Mouse (Mus musculus): ENCODE measurements around the gene Tbx5.

Gene Tbx5

DNA sequence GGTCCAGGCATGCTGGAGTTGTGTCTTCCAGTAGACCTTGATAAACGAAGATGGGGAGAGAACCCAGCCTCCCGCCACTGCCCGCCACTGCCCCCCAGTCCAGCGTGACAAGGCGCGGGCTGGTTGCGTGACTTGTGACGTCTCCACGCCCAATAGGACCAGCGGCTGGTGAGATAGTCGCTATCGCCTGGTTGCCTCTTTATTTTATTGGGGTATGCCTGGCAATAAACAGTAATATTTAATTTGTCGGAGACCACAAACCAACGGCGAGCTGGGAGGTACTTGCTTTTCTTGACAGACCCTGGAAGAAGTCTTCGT is at the start of gene Tbx5:
Tbx5 (plus strand) TSS at position 190 of the 318 bp plus-strand sequence.
- no peak for DNase-seq (ENCODE audit: low spot score)

DNA sequence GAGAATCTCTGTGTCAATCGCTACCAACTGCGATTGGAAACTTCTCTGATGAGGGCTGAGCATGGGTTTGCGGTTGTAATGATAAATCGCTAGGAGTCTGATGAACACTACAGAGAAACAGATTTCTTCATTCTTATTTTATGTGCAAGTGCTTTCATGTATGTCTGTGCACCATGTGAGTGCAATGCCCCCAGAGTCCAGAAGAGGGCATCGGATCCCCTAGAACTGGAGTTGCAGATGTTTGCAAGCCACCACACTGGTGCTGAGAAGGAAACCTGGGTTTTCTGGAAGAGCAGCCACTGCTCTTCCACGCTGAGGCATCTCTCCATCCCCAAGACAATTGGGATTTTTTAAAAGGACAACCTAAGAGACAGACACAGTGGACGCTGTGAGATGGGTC is 46.5 kb upstream of the Tbx5 start:
- DNase-seq (ENCODE audit: low spot score): no peak

DNA sequence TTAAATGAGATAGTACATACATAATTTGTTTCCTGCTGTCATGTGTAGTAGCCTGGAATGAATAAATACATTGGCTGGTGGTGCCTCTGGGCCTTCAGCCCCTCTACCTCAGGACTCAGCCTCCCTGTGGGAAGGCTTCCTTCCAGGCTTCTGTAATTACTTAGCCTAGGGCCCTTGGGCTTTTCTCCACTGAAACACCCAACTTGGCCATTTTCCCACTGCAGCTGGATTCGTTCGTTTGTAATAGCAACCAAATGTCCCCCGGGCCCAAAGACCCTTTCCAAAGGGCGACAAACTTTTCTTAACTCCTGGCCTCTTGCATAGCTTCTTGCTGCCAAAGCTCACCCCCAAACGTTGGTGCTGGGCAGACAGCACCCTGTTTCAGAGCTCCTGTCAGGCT is 40.8 kb upstream of the Tbx5 start:
- no peak for DNase-seq (ENCODE audit: low spot score)

DNA sequence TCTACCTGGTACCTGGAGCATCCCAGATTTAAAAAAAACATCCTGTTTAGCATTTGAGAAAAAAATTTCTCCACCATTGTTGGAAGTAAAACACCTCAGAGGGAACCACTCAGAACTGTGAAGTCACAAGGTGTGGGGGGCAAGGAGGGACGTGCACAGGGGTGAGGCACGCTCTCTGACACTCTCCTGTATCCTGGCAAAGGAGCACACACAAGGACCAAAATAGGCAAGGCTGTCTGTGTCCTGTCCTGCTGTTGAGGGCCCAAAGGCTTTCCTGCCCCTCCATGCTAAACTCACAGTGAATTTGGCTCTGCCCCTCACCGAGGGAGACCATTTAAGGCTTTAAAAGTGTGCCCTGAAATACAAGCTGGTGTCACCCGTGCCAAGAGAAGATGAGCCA is 38.5 kb upstream of the Tbx5 start:
- DNase-seq (ENCODE audit: low spot score): no peak

DNA sequence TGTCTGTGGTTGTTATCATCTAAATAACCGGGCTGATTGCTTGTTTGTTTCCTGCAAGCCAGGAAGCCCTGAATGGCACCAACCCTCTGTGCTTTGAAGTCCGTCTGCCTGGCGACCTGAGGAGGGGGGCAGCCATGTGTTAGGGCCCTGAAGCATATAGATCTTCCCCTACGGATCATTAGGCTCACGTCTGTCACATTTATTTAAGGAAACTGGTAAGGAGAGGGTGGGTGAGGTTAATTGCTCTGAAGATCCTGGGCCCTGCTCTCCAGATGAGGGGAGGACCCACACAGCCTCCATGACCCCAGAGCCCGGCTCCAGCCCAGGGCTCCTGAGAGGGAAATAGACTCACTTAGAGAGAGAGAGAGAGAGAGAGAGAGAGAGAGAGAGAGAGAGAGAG is 37.1 kb upstream of the Tbx5 start:
- DNase-seq (ENCODE audit: low spot score): no peak

DNA sequence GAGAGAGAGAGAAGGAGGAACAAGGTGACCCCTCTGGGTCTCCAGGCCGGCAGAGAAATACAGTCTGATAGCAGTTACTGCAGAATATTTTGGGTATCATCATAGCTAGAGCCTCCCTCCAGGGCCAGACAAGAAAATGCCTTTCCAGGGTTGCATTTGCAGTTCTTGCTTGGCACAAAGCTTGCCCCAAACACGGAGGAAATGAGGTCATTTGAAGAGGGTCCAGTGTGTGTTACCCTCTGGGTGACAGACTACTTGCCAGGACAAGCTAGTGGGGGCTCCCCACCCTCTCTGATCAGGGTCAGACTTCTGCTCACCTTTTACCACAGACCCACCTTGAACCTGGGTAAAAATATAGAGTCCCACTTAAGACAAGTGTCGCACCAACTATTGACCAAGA is 36.7 kb upstream of the Tbx5 start:
- DNase-seq (ENCODE audit: low spot score): no peak

DNA sequence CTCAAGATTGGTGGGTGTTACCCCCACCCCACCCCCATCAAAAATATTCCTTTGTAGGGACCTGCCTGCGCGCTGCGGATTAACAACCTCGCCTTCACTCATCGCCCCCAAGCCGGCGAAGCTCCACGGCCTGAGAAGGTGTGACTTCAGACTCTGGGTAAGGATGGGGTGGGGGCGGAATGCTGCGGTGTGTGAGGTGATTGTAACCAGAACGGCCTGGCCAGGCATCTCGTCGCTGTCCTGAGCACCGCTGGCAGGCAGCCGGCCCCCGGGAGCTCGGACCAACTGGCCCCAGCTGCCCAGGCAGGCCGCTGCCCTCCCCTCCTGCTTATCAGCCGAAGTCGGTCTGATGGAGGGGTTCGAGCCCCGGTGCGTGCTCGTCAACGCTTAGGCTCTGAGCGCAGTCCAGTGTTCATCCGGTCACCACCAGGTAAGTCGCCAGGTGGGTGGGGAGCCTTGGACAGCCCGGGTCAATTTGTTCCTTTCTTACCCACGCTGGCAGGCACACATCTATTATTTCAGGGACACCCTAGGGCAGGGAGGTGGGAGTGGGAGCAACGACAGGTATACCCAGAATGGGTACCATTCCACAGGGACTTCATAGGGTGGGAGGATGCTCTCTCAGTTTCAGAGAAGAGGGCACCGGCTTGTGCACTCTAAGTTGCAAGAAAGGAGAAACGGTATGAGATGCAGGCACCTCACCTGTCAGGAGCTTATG is 35.9 kb upstream of the Tbx5 start:
- DNase-seq (ENCODE audit: low spot score): no peak

DNA sequence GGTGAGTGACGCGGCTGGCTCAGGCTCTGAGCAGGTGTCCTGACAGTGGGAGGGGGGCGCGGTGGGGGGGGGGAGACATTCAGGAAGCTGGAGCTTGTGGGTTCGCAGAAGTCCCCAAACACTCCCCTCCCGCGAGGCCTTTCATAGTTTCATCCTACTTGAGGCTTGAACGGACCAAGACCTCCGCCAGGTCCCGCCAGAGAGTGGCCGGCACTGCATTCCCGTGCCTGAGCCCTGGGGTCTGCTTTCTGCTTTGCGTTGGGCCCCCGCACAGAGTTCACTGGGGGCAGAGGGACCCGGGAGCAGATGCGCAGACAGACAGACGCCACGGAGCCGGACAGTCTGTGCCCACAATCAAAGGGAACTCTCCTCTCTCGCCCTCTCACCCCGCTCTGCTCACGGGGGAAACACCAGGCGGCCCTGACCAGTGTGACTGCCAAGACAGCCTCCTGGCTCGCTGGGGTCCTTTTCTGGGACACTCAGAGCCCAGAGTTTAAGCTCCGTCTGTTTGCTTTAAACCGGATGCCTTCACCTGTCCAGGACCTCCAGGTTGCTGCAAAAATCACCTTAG is 34.8 kb upstream of the Tbx5 start:
- DNase-seq (ENCODE audit: low spot score): no peak

DNA sequence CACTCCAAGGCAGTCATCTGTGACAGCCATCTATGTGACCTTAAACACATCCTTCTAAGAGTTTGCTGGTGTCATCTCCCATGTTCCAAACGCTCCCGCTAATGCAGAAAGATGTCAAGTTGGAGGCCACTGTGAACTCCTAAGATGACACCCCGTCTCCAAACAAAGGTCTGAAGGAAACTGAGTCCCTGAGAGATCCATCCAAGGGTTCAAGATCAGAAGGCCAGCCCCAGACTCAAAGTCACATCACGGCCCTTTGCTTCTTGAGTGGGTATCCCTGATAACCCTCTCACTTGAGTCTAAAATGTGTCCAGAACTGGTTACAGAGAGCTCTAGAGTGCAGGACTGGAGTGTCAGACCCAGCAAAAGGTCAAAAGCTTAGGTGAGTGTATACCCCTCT is 34.2 kb upstream of the Tbx5 start:
- DNase-seq (ENCODE audit: low spot score): no peak

DNA sequence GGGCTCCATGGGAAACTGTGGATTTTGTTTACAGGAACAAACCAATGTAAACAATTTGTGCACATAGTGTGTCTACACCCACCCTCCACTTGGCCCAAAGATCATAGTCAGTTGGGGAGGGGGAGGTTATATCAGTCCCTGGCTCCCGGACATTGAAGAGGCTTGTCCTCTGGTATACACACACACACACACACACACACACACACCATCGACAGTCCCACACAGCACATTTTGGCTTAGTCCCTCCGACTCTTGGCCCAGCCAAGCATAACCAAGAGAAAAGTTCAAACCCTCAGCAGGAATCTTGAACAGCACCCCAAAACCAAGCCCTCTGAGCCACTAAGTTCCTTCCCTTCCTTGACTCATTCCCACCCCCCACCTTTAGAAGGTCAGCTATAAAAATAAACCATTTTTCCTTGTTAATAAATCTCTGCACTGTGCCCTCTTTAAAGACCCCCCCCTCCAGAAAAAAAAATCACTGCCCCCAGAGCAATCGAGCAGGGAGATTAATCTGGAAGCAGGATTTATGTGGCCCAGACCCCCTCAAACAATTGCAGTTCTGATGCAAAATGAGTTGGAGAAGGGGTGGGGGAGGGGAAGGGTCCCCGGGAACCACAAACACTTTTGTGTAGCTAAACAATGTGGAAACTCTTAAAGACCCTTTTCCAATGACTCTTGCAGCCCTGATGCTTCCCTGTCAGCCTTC is 33.6 kb upstream of the Tbx5 start:
- no peak for DNase-seq (ENCODE audit: low spot score)

DNA sequence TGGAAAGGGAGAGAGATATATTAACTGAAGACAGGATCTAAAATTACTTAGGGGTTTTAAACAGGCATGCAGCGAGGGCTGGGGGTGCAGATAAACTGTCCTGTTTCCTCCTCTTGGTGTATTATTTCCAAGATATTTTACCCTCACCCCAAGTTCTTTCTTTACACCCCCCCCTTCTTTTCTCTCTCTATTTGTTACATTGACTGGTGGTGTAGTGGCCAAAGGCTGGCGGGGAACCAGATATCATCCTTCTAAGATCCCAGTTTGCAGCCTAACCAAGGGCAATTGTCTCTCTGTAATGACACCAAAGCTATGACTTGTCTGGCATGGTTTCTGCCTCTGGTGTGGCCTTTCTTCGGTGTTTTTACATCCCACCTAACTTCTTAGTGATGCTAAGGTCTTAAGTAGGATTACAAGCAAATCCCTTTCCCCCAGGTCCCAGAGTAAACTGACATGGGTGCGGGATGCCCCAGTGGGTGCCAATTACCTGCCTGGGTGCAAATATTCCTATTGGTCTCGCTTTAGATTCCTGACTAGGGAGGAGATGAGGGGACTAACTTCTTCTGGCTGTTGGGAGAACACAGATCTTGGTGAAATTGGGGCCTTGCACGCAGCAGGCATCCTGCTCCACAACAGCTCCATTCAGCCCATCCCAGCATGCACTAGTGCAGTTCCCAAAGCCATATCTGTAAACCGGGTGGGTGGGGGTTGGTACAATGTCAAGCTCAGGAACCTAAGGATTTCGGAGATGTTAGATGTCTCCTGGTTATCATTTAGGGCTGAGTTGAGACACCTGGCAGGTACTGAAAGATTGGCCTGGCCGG is 32.8 kb upstream of the Tbx5 start:
- no peak for DNase-seq (ENCODE audit: low spot score)

DNA sequence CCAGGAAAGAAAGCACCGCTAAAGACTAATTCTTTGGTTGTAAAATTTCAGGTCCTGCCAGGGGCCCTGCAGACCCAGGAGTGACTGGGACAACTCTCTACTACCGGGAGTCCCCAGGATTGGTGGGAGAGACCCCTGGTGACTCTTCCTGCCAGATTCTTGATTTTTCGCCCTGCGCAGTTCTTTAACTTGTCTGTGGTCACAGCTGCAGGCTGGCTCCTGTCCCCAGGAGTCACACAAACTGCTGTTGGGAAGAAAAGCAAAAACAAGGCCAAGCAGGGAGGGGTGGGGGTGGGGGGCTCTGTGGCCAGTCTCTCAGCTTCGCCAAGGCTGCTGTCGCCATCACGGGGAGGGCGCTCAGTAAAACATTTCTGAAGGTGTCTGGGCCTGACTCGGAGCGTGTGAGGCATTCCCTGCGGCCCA is 32.2 kb upstream of the Tbx5 start:
- DNase-seq (ENCODE audit: low spot score): no peak

DNA sequence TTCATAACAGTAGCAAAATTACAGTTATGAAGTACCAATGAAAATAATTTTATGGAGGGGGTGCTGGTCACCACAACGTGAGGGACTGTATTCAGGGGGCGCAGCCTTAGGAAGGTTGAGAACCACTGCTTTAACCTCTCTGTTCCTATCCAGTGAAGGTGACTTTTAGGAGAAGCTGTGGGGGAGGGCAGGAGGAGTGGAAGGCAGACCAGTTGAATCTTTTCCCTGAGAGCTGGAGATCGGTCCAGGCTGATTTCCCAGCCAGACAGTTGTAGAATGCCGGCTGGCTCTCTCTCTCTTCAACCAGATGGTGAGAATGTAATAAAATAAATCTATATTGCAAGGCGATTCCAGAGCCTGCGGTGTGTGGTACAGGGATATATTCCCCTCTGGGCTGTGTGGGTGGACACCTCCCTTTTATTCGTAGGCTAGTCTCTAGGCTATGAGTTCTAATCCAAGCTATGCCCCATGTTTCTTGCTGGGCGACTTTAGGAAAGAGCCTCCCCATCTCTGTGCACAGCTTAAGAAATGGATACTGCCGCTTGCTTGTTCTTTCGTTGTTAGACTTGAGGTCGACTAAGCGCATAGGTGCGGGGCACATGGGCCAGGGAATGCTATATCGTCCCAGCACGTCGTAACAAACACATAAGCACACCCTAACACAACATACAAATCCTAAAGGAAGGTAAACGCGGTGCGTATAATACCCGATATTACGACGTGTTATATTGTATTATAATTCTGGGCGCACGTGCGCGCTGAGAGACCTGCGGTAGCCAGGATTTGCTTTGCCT is 29.7 kb upstream of the Tbx5 start:
- no peak for DNase-seq (ENCODE audit: low spot score)

DNA sequence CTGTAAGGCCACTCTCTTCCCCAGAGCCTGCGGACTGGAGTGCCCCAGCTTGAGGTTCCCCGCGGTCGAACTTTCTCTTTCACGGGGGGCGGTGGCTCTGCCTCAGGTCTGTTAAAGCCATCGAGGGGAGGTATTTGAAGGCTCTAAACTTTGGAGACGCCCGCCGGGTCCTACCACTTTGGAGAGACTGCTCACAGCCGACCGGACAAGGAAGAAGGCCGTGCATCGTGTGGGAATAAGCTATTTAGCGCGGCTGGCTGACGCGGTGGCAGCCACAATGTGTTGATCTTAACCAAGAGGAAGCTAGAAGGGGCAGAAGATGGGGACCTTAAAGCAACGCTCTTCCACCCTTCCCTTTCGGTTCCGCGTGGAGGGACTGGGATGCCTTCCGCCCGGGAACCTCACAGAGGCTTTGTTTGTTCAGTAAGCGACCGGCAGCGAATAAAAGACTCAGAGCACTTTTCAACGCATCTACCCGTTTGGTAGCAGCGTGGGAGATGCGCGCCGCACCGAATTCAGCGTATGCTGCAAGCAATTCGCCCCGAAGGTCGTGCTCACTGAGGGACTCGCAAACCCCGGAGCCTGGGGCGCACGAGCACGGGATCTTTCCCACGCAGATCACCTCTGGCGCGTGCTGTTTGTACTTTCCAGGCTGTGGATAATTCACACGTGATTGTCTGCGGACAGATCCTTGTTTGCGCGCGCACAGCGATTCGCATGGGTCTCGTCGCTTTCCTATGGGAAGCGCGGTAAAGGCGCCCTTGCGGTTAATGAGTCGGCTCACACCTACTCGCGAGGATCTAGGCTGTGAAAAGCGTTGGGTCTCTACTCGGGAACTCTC is 28.8 kb upstream of the Tbx5 start:
- DNase-seq (ENCODE audit: low spot score): no peak

DNA sequence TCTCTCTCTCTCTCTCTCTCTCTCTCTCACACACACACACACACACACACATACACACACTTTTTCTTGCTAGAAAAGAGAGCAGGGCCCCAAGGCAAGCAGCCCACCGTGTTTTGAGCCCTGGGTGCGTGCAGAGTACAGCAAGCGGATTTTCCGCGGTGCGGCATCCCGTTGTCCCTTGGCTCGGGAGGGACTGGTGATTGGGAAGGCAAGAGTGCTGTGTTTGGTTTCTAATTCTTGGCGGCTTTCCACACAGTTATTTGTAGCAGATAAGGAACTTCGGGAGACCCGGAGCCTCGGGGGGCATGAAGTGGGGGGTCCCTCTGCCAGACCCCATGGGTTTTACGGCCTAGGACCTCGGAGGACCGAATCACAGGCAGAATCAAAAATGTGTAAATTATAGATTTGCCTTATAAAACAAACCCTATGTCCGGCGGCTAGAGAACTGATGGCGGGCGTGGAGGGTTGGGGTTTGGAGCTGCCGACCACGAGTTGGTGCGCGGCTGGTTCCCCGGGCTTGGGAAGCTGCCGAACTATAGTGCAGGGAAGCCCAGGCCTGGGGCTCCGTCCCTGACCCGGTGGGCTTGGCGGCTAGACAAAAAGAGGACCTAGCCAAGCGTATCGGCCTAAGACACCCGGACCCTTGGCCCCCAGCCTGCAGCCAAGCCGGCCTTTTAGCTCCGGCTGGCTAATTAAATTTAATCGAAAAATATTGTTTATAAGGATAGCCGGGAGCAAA is 28.0 kb upstream of the Tbx5 start:
- no peak for DNase-seq (ENCODE audit: low spot score)

DNA sequence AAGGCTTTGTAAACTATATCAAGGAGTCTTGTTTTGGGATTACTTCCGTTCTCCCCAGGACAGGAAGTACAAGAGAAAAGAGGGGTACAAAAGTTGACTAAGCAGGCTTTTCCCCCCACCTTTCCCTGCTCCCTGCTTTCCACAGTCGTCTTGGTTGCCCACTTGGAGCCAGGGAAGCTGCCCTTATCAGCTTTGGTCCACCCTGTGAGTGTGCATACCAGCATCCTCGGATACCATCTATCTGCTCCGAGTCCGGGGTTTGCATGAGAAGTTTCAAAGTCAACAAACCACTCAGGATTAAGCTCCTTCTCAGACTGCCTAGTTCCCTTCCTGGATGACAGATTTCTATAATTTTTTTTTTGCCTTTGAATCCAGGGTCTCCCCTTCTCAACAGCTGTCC is 26.8 kb upstream of the Tbx5 start:
- no peak for DNase-seq (ENCODE audit: low spot score)

DNA sequence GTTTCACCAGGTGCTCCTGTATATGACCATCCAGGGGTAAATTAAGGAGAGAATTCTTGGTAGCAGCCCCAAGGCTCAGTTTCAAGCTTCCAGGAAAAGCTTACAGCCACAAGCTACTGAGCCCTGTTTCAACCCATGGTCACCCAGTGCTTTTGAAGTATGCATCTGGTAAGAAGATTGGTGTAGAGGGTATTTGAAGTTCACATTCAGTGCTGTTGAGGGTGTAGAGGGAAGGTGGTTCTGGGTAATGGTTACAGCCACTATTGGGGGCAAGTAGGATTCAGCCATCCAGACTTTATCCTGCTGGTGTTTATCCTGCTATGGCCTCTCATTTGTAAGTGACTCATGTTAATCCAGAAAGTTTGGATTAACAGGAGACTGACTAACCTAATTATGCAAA is 26.0 kb upstream of the Tbx5 start:
- no peak for DNase-seq (ENCODE audit: low spot score)

DNA sequence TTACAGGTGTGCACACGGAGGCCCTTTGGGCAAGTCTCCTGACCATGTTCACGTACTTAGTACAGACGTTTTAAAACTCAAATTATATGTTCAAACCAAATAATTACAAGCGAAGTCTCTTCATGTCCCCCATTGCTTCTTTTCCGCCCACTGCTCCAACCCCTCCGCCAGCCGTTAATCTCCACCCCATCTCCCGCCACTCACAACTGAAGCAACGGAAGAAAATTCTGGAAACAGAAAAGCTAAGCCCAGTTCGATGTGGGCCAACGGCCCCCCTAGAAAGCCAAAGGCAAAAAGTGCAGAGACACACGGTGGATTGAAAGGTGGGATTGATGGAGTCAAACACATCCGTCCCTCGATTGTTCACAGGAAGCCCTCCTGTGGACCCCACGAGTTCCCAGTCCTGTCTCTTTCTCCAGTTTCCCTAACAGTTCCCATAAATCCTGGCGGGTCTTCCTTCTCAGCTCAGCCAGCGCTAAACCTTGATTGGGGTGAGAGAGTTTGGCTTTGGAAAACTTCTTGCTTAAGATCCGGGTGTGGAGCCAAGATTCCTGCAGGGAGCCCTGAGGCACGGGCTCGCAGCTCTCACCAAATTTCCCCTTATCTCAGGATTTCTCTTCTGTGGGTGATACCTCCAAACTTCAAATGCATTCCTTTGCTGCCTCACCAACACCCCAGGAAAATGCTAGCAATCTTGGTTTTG is 24.8 kb upstream of the Tbx5 start:
- no peak for DNase-seq (ENCODE audit: low spot score)

DNA sequence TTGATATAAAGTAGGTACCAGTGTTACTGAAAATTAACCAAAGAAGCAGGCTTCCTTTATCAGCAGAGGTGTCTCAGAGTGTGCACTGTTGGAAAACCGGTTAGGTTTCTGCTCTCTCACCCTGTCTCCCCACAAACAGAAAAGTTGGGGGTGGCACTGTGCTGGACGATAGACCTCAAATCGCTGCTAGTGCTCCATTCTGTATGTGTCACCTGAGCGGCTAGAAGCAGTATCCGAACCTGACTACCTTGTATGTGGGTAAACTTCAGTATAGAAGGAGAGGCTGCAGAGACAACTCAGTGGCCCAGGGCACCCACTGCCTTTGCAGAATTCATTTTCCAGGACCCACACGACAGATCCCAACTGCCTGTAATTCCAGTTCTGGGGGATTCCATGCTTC is 23.8 kb upstream of the Tbx5 start:
- DNase-seq (ENCODE audit: low spot score): no peak

All from ovary, postnatal 10 days (tissue).